Mouse (Mus musculus) myocyte (in vitro differentiated cells): ENCODE data around the gene Prex1. TPM values are rescaled to one million over a fixed set of nuclear protein-coding genes. Genes with fewer than 3 reads are reported as not detected.

Experiments used
- H3K27me3 ChIP-seq: one replicate; pipeline ENCODE4 v1.6.1; 2011; ENCODE audit not compliant: control insufficient read depth, insufficient read depth, insufficient read length
- H3K36me3 ChIP-seq: one replicate; pipeline ENCODE4 v1.6.1; 2011; ENCODE audit not compliant: control insufficient read depth, insufficient read depth
- H3K4me2 ChIP-seq: one replicate; pipeline ENCODE4 v1.6.1; 2011; ENCODE audit warnings: low read depth, control low read depth
- H3K4me3 ChIP-seq: one replicate; pipeline ENCODE4 v1.5.1; 2011; ENCODE audit warnings: mild to moderate bottlenecking, control low read depth, moderate library complexity
- H3K79me2 ChIP-seq: one replicate; pipeline ENCODE4 v1.6.1; 2011; ENCODE audit not compliant: control insufficient read depth, insufficient read depth
- H3ac ChIP-seq: one replicate; pipeline ENCODE4 v1.6.1; 2011; ENCODE audit not compliant: control insufficient read depth, insufficient read length
- CEBPB ChIP-seq: IDR thresholded peaks from 2 replicates; pipeline ENCODE4 v1.6.1; 2011; ENCODE audit warnings: mild to moderate bottlenecking, moderate library complexity; ENCODE audit not compliant: poor library complexity, insufficient read depth, severe bottlenecking
- E2F4 ChIP-seq: IDR thresholded peaks from one replicate; pipeline ENCODE4 v1.6.1; 2011; ENCODE audit warnings: mild to moderate bottlenecking, control low read depth, moderate library complexity; ENCODE audit not compliant: insufficient read depth
- MAX ChIP-seq: IDR thresholded peaks from one replicate; pipeline ENCODE4 v1.6.1; 2011; ENCODE audit warnings: low read depth, mild to moderate bottlenecking, control low read depth
- MYOD1 ChIP-seq, 3 experiments: IDR thresholded peaks; one replicate each; pipeline ENCODE4 v1.6.1; 2011; ENCODE audit warnings: control low read depth in 2 of 3, low read depth in 2 of 3, mild to moderate bottlenecking in 2 of 3, moderate library complexity in 1 of 3; ENCODE audit not compliant: insufficient read length in 2 of 3, control insufficient read depth in 1 of 3
- MYOG ChIP-seq, 3 experiments: IDR thresholded peaks; one replicate each; pipeline ENCODE4 v1.6.1; 2011; ENCODE audit warnings: control low read depth in 2 of 3, low read depth in 2 of 3, mild to moderate bottlenecking in 2 of 3; ENCODE audit not compliant: insufficient read length in 2 of 3, control insufficient read depth in 1 of 3, insufficient read depth in 1 of 3
- POLR2A ChIP-seq: IDR thresholded peaks from one replicate; pipeline ENCODE4 v1.6.1; 2011; ENCODE audit warnings: low read depth, mild to moderate bottlenecking, control low read depth, moderate library complexity; ENCODE audit not compliant: insufficient read length
- POLR2AphosphoS2 ChIP-seq: IDR thresholded peaks from one replicate; pipeline ENCODE4 v1.6.1; 2011; ENCODE audit warnings: low read depth, control low read depth; ENCODE audit not compliant: insufficient read length
- REST ChIP-seq: IDR thresholded peaks from one replicate; pipeline ENCODE4 v1.6.1; 2011; ENCODE audit warnings: mild to moderate bottlenecking, control low read depth, moderate library complexity; ENCODE audit not compliant: insufficient read depth, insufficient read length
- SRF ChIP-seq: IDR thresholded peaks from one replicate; pipeline ENCODE4 v1.6.1; 2011; ENCODE audit warnings: low read depth; ENCODE audit not compliant: control insufficient read depth, insufficient read length
- TCF12 ChIP-seq: IDR thresholded peaks from one replicate; pipeline ENCODE4 v1.6.1; 2011; ENCODE audit warnings: mild to moderate bottlenecking, control low read depth; ENCODE audit not compliant: poor library complexity, insufficient read depth, severe bottlenecking
- TCF3 ChIP-seq: IDR thresholded peaks from one replicate; pipeline ENCODE4 v1.6.1; 2011; ENCODE audit warnings: low read depth, control low read depth; ENCODE audit not compliant: insufficient read length
- USF1 ChIP-seq: IDR thresholded peaks from one replicate; pipeline ENCODE4 v1.6.1; 2011; ENCODE audit warnings: low read depth, mild to moderate bottlenecking, control low read depth, moderate library complexity
- polyA plus RNA-seq: library from polyadenylated mRNA; unstranded; fragments of >200 nt; fragmentation: generic; extraction: Trizol; gene quantifications from one replicate; pipeline ENCODE4 v1.2.1, GENCODE M21; 2012; ENCODE audit warnings: missing spikeins

Gene Prex1
- polyA plus RNA-seq, 1 experiment: 0.17 TPM

GRCm38 (mm10) chr2:166699552-166699951, 14.1 kb downstream of the Prex1 start:
- Histone ChIP-seq H3ac (no peak overlapping the region), H3K36me3 (no peaks in the 10 kb centered on the region), H3K27me3 (peaks cover 41% of the 10 kb centered on the region), H3K79me2 (no peaks in the 10 kb centered on the region), H3K4me2 (no peak overlapping the region), H3K4me3 (no peak overlapping the region)
- no peak for TF ChIP-seq MAX
- no peak for TF ChIP-seq POLR2A
- no peak for TF ChIP-seq CEBPB
- no peak for TF ChIP-seq E2F4
- no peak for TF ChIP-seq USF1
- TF ChIP-seq TCF3: no peak
- TF ChIP-seq TCF12: no peak

- Histone ChIP-seq H3K36me3 (no peaks in the 10 kb centered on the region), H3K4me3 (no peak overlapping the region), H3K27me3 (peaks cover 54% of the 10 kb centered on the region), H3ac (no peak overlapping the region), H3K4me2 (no peak overlapping the region), H3K79me2 (no peaks in the 10 kb centered on the region)
- TF ChIP-seq E2F4 (no peak), MYOD1 (IDR thresholded peaks at IDR 0.05; ENCODE audit: control insufficient read depth in 1 of 3, insufficient read length in 2 of 3, low read depth in 2 of 3) (no peak), TCF3 (no peak), CEBPB (no peak), POLR2A (no peak), POLR2AphosphoS2 (no peak), SRF (no peak)
These were observed 19.0 kb downstream of the Prex1 start for GRCm38 (mm10) chr2:166694616-166695015.

GRCm38 (mm10) chr2:166693394-166693793, 20.2 kb downstream of the Prex1 start:
- Histone ChIP-seq H3K79me2 (no peaks in the 10 kb centered on the region), H3K27me3 (peaks cover 62% of the 10 kb centered on the region), H3K4me2 (no peak overlapping the region), H3K4me3 (no peak overlapping the region), H3K36me3 (no peaks in the 10 kb centered on the region), H3ac (no peak overlapping the region)
- TF ChIP-seq USF1 (no peak), TCF3 (no peak), TCF12 (no peak), POLR2A (no peak), CEBPB (no peak), SRF (no peak), POLR2AphosphoS2 (no peak), E2F4 (no peak), MYOD1 (IDR thresholded peaks at IDR 0.05; ENCODE audit: control insufficient read depth in 1 of 3, insufficient read length in 2 of 3, low read depth in 2 of 3) (no peak), MAX (no peak), MYOG (IDR thresholded peaks at IDR 0.05; ENCODE audit: control insufficient read depth in 1 of 3, insufficient read depth in 1 of 3, insufficient read length in 2 of 3, low read depth in 2 of 3) (no peak), REST (no peak)

GRCm38 (mm10) chr2:166691602-166692509, 21.8 kb downstream of the Prex1 start:
- no peak for TF ChIP-seq E2F4
- TF ChIP-seq MYOD1 (IDR thresholded peaks at IDR 0.05; ENCODE audit: control insufficient read depth in 1 of 3, insufficient read length in 2 of 3, low read depth in 2 of 3): peak in 1 of 3 experiments; percentile 39
- H3K36me3 ChIP-seq: no peaks in the 10 kb centered on the region
- H3K4me2 ChIP-seq: no peak overlapping the region
- H3K27me3 ChIP-seq: peaks cover 65% of the 10 kb centered on the region
- H3K4me3 ChIP-seq: no peak overlapping the region
- H3ac ChIP-seq: no peak overlapping the region
- H3K79me2 ChIP-seq: no peaks in the 10 kb centered on the region

DNA sequence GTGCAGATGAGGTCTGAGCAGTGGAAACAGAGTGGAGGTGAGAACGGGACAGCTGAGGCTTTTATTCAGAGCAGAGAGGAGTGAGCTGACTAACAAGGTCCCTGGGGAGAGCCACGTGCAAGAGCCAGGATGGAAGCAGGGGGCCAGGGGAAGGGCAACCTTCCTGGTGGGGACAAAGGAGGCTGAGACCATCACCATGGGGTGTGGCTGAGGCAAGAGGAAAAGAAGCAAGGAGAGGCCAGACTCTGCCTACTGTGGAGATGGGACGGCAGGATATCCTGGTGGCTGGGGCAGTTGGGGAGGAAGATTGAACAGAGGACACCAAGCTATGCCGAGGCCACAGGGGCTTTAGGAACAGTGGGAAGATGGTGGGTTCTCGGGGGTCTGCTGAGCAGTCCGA, 26.7 kb downstream of the Prex1 start:
- H3K79me2 ChIP-seq: no peaks in the 10 kb centered on the region
- H3K27me3 ChIP-seq: peaks cover 81% of the 10 kb centered on the region
- H3K36me3 ChIP-seq: no peaks in the 10 kb centered on the region

GRCm38 (mm10) chr2:166685824-166686223, 27.8 kb downstream of the Prex1 start:
- no peak for TF ChIP-seq CEBPB
- no peak for TF ChIP-seq TCF12
- TF ChIP-seq POLR2AphosphoS2: no peak
- no peak for TF ChIP-seq POLR2A
- TF ChIP-seq E2F4: no peak
- no peak for TF ChIP-seq MAX
- TF ChIP-seq TCF3: no peak
- TF ChIP-seq SRF: no peak
- Histone ChIP-seq H3K36me3 (no peaks in the 10 kb centered on the region), H3K27me3 (peaks cover 71% of the 10 kb centered on the region), H3K4me3 (no peak overlapping the region), H3K79me2 (no peaks in the 10 kb centered on the region), H3K4me2 (no peak overlapping the region), H3ac (no peak overlapping the region)

More for the DNA sequence above, 26.7 kb downstream of the Prex1 start:
- no peak overlapping the region for H3K4me3 ChIP-seq
- H3K4me2 ChIP-seq: no peak overlapping the region
- TF ChIP-seq E2F4 (no peak), MAX (no peak)
- no peak overlapping the region for H3ac ChIP-seq
